Mouse (Mus musculus) liver, postnatal 0 days (tissue): Measurements from ENCODE around the gene Hoxd3.

Experiments used
- CTCF ChIP-seq: sonication (generic); IDR thresholded peaks from 2 replicates; pipeline ENCODE4 v1.5.1; 2016; ENCODE audit warnings: antibody characterized with exemption, low read depth
- EP300 ChIP-seq: IDR thresholded peaks from 2 replicates; pipeline ENCODE4 v1.6.1; 2016; ENCODE audit warnings: antibody characterized with exemption, low read depth, mild to moderate bottlenecking

DNA sequence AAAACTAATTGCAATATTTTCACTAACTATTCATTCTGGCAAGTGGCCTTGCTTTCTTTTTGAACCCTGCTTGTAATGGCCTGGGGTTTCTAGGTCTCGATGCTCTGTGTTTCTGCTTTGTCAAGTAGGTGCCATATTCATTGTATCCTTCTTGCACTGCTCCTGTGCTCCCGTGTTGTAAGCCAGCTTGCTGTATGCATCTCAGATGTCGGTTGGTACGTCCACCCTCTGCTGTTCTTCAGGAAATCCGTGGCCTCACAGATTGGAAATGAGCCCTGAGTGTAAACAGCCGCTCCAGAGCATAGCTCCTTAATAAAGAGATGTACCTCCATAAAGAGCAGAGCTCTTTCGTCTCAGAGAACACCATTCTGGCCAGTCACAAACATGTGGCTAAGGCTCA lies 4.1 kb upstream of the Hoxd3 start:
- TF ChIP-seq CTCF, result no peak
- TF ChIP-seq EP300, result no peak
